Mouse (Mus musculus) liver, embryonic 14.5 days (tissue): ENCODE measurements around the gene Mogs.

Source experiments
- CTCF ChIP-seq: IDR thresholded peaks from 2 replicates; pipeline ENCODE4 v1.5.1; 2016; ENCODE audit warnings: antibody characterized with exemption, low read depth, control low read depth
- EP300 ChIP-seq: IDR thresholded peaks from 2 replicates; pipeline ENCODE4 v1.6.1; 2016; ENCODE audit warnings: antibody characterized with exemption, low read depth

GRCm38 (mm10) chr6:83101688-83102556 is 13.4 kb upstream of the Mogs start:
- TF ChIP-seq EP300, result no peak
- peak; percentile 59 for TF ChIP-seq CTCF
